Mouse (Mus musculus) CH12.LX (cell line): ENCODE measurements around the gene Hebp1.

Source experiments
- CTCF ChIP-seq, 2 experiments: IDR thresholded peaks in 1 of 2; conservative IDR thresholded peaks in 1 of 2; 2 replicates each; pipeline ENCODE4 v1.5.1; 2011 to 2012; ENCODE audit warnings: low read depth in 2 of 2, low read length in 2 of 2, improper control_type of control experiment in 1 of 2, inconsistent platforms in 1 of 2, mild to moderate bottlenecking in 1 of 2, moderate library complexity in 1 of 2
- ETS1 ChIP-seq: conservative IDR thresholded peaks from 2 replicates; pipeline ENCODE4 v1.6.1; 2012; ENCODE audit warnings: low read depth, mild to moderate bottlenecking, inconsistent platforms, low read length, improper control_type of control experiment, moderate library complexity
- IRF4 ChIP-seq: IDR thresholded peaks from 2 replicates; pipeline ENCODE4 v1.6.1; 2014; ENCODE audit warnings: low read depth, mild to moderate bottlenecking, inconsistent platforms, low read length, improper control_type of control experiment
- USF1 ChIP-seq: IDR thresholded peaks from 2 replicates; pipeline ENCODE4 v1.6.1; 2014; ENCODE audit warnings: low read depth, mild to moderate bottlenecking, inconsistent platforms, low read length, improper control_type of control experiment

GRCm38 (mm10) chr6:135161356-135161755 lies 36.5 kb downstream of the Hebp1 start:
- TF ChIP-seq USF1 (no peak), CTCF (conservative IDR thresholded peaks at IDR 0.05 in 1 of 2, IDR thresholded peaks at IDR 0.05 in 1 of 2; ENCODE audit: low read depth in 2 of 2, low read length in 2 of 2) (no peak), IRF4 (no peak), ETS1 (no peak)
